Mouse (Mus musculus) cerebellum, postnatal 14 days (tissue): Measurements from ENCODE around the gene Iqgap1.

Source experiments
- DNase-seq, 2 experiments: peaks; one replicate each; pipeline ENCODE4 v3.0.0; 2021; ENCODE audit warnings: mixed read lengths in 2 of 2

Iqgap1 gene

DNA sequence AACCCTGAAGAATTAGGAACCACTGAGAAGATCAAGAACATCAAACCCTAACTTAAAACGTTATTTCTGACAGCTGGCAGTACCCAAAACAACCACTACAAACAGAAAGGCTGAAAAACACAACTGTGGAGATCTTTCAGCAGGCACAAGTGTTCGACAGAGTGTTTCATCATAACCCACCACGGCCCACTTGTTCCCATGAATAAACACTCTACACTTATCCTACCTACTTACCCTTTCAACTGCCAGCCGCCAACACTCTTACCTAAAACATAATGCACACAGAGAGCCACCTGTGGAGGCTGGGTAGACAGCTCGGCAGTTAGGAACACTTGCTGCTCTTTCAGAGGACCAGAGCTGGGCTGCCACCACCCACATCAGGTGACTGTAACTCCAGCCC lies 26.5 kb downstream of the Iqgap1 start:
- DNase-seq, result no peak

GRCm38 (mm10) chr7:80796805-80797567 lies 28.8 kb downstream of the Iqgap1 start:
- DNase-seq, result no peak

DNA sequence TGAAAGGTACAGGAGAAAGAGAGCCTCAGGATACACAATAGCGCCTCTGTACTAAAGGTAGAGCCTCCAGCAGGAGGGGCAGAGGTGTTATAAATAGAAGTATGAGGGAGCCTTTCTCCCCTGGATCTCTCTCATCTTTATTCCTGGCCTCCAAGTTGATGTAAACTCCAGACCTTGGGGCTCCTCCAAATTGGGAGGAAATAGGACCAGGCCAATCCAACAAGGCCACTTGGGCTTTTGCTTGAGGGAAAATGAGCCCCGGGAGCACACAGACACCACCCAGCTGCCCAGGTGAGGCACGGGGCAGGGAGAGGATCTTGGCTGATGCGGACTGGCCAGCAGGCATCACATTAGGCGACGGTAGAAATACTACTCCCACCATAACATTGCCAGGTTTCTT lies 29.5 kb downstream of the Iqgap1 start:
- no peak for DNase-seq

GRCm38 (mm10) chr7:80789534-80789933 lies 36.2 kb downstream of the Iqgap1 start:
- no peak for DNase-seq

DNA sequence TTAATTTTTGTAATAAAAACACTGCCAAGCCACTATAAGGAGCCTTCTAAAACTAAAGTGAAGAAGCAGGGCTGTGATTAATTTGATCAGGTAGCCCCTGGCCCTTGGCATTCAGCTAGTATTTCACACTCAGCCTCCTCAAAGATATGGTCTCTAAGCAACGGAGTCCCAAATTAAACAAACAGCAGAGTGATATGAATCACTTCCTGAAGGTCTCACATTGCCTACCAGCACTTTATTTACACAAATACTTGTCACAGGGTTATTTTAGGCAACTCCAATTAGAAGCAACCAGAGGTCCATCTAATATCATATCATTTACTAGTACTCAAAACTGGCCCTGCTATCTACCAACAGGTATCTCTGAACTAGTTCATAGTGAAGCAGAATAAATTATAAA lies 36.7 kb downstream of the Iqgap1 start:
- no peak for DNase-seq

- DNase-seq, result no peak
Observed at GRCm38 (mm10) chr7:80788002-80788401, 37.8 kb downstream of the Iqgap1 start.

DNA sequence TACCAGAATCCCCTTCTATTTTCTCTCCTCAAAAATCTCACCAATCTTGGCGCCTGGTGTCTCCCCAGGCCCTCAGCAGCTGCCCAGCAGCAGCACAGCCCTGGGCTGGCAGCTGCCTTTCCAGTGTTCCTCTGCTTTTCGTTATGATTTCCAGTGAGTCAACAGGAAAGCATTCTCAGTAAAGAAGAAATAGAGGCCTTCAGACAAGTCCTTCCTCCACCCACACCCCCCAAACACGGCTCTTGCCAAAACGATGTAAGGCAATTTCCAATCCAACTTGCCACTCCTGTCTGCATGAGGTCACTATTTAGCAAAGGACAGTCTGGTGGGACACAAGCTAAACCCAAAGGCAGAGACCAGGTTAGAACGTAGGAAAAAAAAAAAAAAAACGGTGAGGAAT lies 39.0 kb downstream of the Iqgap1 start:
- DNase-seq, result no peak

- DNase-seq, result no peak
Observed at GRCm38 (mm10) chr7:80783841-80784240, 41.9 kb downstream of the Iqgap1 start.

DNA sequence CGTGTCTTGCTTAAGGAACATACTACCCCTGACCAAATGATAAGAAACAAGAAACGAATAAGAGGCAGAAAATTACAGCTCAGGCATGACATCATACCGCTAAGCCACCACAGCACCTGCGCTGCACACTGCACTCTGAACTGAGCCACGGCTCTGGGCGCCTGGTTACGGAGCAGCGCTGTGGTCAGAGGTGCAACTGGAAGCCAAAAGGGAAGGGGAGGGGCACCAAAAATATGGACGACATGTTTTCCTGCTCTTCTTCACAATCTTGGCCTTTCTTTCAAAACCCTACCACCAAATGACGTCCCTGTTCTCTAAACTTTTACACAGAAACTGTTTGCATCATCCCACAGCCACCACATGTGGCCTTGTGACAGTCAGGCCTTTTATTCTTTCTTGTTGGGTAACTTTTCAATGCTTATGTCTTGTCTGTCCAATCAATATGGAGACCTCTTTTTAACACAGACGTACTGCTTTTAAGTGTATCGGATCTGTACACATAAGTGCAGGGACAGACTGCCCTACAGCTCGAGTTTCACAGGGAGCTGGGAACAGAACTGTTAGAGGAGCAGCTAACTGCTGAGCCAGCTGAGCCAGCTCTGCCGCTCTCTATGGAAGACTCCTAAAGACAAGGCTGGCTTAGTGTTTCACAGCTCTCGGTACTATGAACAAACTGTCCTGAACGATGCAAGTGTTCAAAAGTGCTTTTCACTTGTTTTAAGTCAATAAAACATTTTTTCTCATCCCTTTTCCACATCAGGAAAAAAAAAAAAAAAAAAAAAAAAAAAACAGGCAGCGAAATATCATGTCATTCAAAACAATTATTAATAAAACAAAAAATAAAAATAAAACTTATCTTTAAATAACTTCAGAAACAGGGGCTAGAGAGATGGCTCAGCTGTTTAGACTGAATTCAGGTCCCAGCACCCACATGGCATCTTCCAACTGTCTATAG lies 43.3 kb downstream of the Iqgap1 start:
- DNase-seq, result peak in 1 of 2 experiments; percentile 2

DNA sequence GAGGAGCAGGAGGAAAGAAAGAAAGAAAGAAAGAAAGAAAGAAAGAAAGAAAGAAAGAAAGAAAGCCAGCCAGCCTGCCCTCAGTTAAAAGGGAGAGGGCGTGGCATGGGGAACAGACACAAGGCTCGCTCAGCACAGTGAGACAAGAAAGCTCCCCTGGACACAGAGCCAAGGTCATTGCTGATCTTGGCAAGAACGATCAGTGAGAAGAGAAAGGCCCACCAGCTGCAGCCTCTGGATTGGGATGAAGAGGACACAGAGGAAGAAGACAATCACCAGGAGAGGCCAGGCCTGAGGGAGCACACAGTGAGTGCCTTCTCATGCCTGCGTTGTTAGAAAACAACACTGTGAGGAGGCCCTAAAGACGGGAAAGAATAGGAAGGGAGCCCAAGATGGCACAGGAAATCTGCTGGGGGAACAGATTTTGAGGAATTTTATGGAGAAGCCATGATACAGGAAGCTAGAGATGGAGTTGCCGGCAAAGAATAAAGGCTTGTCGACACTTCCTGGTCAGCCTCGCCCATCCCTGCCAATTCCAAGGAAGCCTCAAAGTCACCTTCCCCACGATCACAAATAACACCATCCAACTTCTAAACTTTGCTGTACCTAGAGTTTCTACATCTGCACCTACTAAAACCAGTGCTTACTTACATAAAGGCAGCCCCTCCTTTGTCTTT lies 44.2 kb downstream of the Iqgap1 start:
- DNase-seq, result peak in 1 of 2 experiments; percentile 7

GRCm38 (mm10) chr7:80778958-80779669 lies 46.7 kb downstream of the Iqgap1 start:
- DNase-seq, result no peak

DNA sequence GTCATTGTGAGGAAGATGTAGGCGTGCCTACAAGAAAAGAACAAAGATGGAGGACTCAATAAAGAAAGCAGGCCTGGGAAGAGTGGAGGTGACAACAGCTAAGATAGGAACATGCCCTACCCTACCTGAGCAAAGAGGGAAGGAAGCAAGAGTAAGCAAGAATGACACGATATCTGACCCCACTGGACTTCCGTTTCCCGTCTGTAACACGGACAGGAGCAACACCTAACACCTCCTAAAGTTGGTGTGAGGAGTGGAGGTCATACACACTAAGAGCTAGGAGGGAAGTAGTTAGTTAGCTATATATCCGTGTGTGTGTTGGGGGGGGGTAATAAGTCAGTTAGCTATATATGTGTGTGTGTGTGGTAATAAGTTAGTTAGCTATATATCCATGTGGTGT lies 47.4 kb downstream of the Iqgap1 start:
- DNase-seq, result no peak

DNA sequence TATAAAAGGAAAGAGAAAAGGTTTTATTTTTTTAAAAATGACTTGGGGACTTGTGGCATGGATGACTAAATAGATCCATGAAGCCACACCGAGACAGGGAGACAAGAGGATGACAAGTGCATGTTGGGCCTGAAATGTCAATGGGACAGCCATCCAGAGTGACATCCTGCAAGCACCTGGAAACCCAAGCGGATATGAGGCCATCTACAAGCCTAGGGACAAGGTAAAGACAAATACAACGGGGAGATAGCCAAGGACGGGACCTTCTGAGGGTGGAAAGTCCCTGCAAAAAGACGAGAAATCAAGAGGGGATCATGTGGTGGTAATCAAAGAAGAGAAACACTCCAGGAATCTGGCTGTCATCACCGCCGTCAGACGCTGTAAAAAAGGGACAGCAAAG lies 48.6 kb downstream of the Iqgap1 start:
- DNase-seq, result no peak

DNA sequence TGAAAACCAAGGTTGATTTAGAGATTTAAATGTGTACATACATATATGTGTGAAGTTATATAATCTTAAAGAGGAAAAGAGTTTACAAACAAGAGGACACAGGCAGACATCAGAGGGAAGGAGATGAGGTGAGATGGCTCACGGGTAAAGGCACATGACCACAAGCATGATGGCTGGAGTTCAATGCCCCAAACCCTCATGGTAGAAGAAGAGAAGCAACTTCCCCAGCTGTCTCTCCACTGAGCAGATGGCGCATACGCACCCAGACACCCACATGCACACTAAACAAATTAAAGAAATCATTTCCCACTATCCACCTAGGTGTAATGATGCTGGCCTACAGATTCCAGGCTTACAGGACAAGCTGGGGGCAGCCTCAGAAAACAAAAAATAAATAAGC lies 49.7 kb downstream of the Iqgap1 start:
- DNase-seq, result no peak

GRCm38 (mm10) chr7:80775448-80775904 lies 50.3 kb downstream of the Iqgap1 start:
- no peak for DNase-seq

DNA sequence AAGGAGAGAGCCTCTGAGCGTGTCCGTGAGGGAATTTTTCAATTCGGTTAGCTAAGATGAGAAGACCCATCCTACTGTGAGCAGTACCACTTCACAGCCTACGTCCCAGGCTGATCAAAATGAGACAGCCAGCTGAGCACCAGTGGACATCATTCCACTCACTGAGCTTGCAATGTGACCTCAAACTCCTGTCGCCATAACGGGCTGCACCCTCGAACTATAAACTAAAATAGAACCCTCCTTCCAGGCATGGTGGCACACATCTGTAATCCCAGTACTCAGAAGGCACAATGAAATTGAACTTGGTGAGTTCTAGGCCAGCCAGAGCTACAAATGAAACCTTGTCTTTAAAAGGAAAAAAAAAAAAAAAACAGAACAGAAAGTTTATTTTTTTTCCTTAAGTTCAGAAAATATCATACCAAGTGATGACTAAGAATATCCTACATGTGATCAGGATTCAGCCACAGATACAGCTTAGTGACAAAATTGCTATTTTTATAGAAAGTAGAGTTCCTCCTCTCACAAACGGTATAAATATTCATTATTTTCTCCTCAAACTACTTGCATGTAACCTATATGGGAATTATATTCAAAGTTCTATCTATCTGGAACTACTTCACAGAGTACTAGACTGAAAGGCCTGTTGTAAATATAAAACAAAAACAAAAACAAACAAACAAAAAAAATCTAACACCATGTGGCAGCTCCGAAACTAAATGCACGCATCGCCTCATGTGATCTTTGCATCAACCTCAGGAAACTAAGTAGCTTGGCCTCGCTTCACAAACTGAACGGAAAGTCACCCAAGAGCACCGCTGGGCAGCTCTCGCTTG lies 50.9 kb downstream of the Iqgap1 start:
- DNase-seq, result no peak

- no peak for DNase-seq
Observed at GRCm38 (mm10) chr7:80773834-80774614, 51.8 kb downstream of the Iqgap1 start.

DNA sequence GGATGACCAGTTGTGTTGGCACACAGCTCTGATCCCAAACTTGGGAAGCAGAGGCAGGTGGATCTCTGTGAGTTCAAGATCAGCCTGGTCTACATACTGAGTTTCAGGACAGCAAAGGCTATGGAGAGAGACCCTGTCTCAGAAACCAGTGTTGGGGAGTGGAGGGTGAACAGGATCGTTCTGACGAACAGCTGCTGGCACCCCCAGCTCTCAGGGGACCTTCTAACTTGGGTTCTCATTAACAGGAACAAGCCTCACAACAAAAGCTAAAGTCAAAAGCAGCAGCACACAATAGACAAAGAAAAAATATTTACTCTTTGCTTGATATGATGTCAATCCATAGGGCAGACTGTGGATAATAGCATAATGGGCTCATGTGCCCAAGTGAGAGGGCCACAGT lies 55.3 kb downstream of the Iqgap1 start:
- no peak for DNase-seq

DNA sequence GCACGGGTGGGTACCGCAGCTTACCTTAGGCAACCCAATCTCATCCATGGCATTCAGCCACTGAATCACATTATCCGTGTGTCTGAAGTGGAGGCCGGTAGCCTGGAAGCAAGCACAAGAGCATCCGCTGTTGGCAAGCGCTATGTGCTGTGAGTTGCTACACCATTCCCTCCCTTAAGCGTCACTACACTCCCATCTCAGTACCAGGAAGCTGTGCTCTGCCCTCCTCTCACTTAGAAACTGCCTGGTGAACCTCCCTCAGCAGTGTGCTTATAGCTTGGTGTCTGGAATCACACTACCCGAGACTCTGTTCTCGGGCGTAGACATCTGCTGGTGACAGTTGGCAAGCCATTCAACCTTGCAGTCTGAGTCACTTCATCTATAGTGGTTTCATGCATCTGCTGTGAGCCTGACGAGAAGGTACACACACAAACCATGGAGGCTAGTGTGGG lies 58.9 kb downstream of the Iqgap1 start:
- DNase-seq, result peak; percentile 74 to 77

- DNase-seq, result no peak
Observed at GRCm38 (mm10) chr7:80766072-80766471, 59.7 kb downstream of the Iqgap1 start.
